Mouse (Mus musculus): ENCODE data around the gene Gucd1.
"Not testable (repeated sequence)": the region's sequence is repeated elsewhere in the genome, so short reads cannot be mapped to it uniquely, and the experiment has no call there.

Gene Gucd1

DNA sequence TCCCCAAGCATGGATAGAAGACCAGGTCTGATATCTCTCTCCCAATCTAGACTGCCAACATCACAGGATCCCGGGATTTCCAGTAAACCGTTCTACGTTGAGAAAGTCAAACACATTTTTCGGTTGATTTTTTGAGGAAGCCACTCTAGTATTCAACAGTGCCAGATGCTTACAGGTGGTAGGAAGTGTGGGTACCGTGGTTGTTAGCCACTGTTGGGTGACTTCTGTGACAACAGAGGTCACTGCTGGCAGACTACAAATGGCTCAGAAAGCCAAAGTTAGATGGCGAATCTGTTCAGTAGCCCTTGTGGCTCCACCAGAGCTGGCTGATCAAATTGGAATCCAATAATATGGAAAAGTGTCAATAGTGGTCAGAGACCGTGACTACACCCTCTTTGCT, 14.1 kb downstream of the Gucd1 start:
- no peak for DNase-seq (ENCODE audit: low spot score)

DNA sequence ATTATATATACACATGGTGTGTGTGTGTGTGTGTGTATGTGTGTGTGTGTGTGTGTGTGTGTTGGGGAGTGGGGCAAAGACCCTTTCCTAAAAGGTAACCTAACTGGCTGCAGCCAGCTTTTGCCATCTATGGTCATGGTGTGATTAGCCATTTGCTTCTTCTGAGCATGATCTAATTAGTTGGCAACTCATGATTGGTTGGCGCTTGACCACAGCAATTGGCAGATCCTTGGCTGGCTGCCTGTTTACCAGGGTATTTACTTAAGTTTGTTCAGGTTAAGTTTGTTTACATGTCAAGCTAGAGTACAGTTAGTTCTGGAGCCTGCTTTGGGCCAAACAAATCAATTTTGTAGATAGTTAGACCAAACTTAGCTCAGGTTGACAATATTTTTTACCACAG, 16.1 kb downstream of the Gucd1 start:
- DNase-seq (ENCODE audit: low spot score), result no peak

DNA sequence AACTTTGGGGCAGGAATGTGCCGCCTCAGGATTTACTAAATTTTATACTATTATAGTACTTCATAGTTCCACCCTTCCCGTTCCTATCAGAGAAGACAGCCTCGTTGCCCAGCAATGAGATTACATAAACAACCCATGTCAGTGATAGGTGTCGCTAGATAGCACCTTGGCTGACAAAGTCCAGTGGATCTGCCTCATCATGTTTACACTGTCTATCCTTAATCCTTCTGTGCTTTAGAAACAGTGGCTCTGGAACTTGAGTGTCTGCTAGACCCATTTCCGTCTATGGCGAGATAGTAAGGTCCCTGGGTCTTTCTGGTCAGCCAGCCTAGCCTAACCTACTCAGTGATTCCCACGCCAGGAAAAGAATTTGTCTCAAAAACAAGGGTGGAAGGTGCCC, 17.4 kb downstream of the Gucd1 start:
- peak; percentile 34 for DNase-seq (ENCODE audit: low spot score)

DNA sequence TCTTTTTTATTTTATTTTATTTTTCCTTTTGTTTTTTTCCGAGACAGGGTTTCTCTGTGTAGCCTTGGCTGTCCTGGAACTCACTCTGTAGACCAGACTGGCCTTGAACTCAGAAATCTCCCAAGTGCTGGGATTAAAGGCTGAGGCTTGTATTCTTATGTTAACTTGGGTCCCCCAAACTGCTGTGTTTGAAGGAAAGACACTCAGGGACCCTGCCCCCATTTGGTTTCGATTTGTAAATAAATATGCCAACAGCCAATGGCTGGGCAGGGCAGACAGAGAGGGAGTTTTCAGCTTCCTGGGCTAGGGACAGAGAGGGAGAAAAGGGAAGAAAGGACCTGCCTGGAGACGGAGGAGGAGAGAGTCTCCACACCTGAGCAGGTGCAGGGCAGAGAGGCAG, 18.0 kb downstream of the Gucd1 start:
- DNase-seq (ENCODE audit: low spot score), result no peak

DNA sequence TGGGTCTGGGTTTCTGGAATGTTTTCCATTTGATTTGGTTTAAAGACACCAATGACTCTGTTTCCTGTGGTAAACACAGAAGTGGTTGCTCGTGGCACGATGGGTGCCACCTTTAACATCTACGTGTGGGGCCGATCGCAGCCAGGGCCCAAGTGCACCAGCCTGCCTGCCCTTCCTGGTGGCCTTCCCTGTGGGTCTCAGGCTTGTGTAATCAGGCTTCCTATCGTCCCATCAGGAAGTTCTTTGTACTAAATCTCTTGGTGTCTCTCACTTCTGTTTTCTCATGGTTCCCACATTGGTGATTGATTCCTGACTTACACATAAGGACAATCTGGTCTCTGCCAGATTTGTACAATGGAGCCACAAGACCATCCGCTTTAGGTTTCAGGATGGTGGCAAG, 18.6 kb downstream of the Gucd1 start:
- not testable (repeated sequence) for DNase-seq (ENCODE audit: low spot score)

DNA sequence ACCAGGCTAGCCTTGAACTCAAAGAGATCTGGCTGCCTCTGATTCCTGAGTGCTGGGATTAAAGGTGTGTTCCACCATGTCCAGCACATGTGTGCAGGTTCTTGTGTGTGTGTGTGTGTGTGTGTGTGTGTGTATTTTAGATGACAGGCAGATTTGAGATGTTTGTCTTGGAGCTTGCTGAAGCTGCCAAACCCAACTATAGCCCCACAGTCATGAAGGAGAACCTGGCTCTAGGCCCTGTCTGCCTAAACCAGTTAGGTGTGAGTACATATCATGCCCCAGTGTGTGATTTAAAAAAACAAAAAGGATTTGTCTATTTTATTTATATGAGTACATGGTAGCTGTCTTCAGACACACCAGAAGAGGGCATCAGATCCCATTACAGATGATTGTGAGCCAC, 21.9 kb downstream of the Gucd1 start:
- no peak for DNase-seq (ENCODE audit: low spot score)

DNA sequence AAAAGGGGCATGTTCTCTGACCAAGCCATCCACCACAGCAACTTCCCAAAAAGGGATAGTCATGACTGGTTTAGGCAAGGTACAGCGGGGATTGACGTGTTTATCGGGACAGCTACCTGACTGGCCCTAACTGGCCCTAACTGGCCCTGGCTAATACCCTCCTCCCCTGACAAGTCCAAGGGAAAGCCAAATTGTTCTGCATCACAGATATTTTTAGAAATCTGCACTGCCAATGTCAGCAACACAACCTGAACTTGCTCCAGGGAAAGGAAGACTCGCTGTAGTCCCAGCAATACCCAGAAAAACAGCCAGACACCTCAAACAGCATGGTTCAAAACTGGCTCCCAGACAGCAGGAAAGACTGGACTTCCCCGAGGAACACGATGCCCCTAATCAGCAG, 22.5 kb downstream of the Gucd1 start:
- DNase-seq (ENCODE audit: low spot score), result no peak

DNA sequence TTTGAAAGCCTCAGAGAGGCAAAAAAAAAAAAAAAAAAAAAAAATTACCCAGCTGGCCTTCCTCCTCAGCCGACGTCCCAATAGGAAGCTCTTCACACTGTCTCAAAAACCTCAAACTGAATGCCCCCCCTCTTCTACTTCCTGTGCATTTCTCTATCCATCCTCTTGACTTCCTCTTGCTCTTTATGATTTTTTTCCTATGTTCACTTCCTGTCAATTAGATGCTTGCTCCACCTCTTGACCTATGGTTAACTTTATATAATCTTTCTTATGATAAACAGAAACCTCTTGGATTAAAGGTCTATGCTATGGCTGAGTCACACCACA, 25.9 kb downstream of the Gucd1 start:
- no peak for DNase-seq (ENCODE audit: low spot score)

DNA sequence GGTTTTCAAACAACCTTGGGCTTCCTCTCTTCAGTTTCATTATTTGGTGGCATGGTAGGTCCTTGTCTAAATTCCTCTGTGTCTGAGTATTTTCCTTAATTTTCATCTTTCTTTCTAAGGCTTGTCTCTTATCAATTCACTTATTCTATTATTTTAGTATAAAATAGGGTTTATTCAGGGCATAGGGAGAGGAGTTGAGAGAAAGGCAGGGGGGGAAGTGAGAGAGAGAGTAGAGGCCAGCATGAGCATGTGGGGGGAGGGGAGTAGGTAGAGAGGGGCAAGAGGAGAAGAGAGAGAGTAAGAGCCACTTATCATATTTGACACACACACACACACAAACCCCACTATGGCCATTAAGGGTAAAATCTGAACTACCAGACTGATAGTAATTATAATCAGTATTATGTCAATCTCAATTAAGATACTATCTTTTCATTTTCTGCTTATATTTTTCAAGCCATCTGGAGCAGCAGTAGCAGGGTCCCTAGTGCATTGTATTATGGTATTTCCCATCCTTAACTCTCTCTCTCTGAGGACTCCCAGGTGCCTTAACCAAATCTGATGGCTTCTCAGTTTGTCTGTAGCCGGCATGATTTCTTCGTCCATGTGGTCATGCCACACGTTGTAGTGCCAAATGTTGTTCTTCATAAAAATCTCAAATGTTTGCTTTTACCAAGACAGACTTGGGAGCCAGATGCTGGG, 26.4 kb downstream of the Gucd1 start:
- no peak for DNase-seq (ENCODE audit: low spot score)

DNA sequence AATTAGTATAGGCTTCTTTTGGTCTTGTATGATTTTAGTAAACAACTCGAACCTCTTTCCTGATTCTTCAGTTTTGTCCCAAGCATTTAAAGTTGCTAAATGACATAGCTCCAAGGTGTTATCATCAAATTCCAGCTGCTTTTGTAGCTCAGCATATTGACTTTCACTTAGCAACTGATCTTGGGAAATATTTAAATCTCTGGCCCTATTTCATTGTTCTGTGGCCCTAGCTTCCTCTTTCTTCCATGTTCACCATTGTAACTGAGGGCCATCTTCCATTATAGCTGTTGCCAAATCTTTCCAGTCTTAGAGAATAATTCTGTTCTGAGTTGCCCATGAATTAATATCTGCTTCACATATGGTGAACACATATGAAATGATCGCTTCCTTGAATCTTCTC, 27.0 kb downstream of the Gucd1 start:
- no peak for DNase-seq (ENCODE audit: low spot score)

DNA sequence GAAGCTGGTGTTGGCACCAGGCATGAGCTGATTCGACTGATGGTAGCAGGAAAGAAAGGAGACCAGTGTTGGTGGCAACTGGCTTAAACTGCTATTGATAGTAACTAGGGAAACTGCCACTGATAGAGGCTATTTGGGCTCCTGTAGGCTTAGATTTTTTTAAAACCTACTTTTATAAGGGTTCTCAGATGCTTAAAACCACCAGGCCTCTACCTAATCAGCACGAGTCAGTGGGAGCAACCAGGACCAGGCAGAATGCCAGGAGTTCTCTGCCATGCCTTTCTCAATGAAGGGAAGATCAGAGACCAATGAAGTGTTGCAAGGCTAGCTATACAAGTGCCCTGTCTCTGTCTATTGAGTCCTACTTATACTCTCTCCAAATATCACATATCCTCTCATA, 28.2 kb downstream of the Gucd1 start:
- no peak for DNase-seq (ENCODE audit: low spot score)

DNA sequence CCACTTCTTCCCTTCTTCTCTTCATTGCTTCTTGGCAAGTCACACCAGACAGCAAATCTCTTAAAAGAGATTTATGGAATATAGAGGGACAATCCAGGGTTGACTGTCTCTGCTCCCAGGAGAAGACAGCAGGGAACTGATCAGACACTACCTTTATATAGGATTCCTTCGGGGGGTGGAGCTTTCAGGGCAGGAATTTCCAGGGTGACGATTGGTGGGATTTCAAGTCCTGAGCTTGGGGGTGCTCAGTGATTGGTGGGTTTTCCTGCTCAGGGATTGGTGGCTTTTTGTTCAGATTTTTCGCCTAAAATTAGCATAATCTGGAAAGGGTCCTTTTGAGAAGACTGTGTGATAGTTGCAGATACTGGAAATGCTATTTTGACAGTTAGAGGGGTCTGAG, 30.6 kb downstream of the Gucd1 start:
- no peak for DNase-seq (ENCODE audit: low spot score)

DNA sequence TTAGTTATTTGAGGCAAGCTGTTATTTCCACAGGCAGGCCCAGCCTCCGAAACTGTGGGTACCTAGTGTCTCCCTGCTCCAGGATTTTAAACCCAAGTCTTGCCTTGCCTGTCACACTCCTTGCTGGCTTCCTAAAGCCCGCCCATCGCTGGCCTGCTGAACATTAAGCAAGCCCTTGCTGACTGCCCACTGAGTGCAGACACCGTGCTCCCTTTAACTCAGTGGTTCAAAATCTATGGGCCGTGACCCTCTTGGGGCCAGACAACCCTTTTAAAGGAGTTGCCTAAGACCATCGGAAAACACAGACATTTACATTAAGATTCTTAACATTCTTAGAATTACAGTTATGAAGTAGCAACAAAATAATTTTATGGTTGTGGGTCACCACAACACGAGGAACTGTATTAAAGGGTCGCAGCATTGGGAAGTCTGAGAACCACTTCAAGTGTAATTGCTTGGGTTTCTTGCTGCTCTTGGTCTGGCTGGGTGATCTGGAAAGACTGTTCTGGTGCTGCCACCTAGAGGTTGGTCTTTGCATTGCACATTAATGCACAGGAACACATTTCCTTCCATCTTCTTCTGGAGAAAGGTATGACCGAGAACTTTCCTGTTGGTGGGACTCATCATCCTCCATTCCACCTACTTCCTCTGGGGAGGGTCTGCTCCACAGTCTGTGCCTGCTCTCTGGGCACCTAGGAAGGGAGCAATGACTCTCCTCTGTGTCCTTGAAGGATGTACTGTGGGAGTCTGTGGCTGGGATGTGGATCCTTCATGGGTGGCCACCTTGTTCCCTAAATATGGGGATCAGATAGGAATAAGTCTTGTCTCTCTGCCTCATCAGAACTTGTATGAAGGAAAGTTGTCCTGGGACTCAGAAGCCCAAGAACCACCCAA, 31.4 kb downstream of the Gucd1 start:
- DNase-seq (ENCODE audit: low spot score), result peak; percentile 63

DNA sequence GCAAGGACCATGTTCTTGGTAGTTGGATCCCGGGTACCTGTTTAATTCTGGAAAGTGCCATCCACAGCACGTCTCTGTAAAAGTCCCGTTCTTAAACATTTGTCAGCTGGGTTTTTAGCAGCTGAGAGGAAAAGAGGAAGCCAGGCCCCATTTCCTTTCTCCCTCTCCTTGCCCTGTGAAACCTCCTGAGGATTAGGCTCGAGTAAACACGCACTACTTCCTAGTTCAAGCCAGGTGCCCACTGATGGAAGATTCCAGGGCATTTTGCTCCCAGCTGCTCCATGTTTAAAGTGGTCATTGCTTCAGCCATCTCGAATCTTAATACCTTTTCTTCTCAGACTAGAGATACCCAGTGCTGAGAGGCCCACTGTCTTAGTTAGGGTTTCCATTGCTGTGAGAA, 33.0 kb downstream of the Gucd1 start:
- DNase-seq (ENCODE audit: low spot score), result no peak

DNA sequence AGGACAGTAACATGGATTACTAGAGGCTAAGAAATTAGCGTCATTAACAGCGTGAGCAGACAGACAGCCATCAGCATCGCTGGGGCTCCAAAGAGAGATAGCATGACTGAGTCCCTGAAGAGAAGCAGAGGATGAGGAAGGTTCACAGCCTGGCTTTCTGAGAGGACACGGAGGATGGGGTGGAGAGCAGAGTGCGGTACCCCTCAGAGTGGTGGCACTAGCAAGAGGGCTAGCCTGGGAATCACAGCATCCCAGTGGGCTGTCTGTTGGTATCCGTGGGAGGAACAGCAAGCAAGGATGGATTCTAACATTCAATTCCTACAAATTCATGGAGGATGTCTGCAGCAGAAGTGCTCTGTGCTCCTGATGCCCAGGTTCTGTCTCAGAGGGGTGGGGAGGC, 33.7 kb downstream of the Gucd1 start:
- DNase-seq (ENCODE audit: low spot score), result no peak

DNA sequence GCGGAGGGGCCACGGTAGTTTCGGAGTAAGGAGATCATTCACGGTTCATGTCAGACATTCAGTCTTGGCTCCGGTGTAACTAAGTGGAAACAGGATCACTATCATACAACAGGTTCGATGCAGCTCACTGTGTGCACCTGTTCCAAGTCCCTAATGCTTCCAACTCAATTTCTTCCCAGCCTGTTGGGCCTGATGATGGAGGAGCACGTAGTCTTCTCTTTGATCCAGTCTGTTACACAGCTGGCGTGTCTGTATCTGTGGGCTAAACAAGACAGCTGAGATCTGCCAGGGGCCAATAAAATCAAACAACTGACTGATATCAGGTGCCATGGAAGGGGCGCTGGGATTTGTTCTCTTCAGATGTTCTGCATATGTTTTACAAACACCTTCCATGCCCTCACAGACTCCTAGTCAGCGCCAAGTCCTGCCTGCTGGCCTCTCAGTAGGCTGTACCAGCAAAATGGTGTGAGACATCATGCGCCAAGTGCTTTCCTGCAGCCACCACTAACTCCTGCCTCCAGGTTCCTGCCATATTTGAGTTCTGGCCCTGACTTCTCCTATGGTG, 34.8 kb downstream of the Gucd1 start:
- DNase-seq (ENCODE audit: low spot score), result no peak

DNA sequence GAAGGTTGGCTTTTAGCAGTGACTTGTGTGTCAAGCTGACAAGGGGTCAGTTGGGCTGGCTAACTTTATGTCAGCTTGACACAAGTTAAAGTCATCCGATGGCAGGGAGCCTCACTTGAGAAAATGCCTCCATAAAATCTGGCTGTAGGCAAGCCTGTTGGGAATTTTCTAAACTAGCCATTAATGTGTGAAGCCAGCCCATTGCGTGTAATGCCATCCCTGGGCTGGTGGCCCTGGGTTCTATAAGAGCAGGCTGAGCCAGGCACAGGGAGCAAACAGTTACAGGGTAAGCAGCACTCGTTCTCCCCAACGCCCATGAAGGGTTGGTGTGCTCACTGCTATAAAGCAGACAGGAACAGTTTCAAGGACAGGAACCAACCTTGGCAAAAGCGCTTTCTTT, 35.5 kb downstream of the Gucd1 start:
- no peak for DNase-seq (ENCODE audit: low spot score)

DNA sequence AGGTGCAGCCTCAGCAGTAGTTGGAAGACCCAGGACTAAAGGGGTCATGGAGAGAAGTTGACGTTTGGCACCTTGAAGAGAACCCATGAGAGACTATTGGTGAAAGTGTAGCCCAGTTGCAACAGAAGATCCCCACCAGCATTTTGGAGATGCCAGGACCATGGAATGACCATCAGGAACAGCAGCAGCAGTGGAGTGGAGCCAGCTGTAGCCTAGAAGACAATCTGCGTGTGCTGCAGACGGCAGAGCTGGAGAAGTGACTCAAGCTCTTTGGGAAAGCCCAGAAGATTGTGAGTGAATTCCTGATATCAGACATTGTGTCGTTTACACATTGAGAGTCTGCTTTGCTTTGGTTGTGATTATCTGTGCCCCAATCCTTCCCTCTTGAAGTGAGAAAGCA, 36.1 kb downstream of the Gucd1 start:
- no peak for DNase-seq (ENCODE audit: low spot score)

DNA sequence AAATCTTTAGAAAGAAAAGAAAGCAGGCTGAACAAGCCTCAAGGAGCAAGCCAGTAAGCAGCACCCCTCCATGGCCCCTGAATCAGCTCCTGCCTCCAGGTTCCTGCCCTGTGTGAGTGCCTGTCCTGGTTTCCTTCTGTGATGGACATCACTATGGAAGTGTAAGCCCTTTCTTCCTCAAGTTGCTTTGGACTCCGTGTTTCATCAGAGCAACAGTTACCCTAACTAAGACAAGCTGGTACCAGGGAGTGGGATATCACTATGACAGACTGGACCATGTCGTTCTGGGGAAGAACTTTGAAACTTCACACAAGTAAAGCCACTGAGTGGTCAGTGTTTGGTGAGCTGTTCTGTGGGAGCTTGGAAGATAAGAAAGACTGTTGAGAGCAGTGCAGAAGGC, 37.8 kb downstream of the Gucd1 start:
- DNase-seq (ENCODE audit: low spot score), result no peak

DNA sequence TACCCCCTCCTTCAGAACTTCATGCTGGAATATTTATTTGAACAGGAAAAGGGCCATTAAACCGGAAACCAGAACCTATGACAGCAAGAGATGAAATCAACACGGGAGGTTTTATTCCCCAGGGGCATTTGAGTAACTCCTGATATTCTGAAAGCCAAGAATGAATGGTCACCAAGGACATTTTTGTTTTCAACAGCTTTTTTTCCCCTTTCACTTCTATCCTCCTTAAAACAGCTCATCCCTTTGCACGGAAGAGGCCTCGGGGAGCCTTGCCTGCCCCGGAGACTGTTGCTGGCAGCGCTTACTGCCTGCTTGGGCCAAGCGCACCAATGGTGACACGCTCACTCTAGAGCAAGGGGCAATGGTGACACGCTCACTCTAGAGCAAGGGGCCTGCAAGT, 40.7 kb downstream of the Gucd1 start:
- no peak for DNase-seq (ENCODE audit: low spot score)

DNA sequence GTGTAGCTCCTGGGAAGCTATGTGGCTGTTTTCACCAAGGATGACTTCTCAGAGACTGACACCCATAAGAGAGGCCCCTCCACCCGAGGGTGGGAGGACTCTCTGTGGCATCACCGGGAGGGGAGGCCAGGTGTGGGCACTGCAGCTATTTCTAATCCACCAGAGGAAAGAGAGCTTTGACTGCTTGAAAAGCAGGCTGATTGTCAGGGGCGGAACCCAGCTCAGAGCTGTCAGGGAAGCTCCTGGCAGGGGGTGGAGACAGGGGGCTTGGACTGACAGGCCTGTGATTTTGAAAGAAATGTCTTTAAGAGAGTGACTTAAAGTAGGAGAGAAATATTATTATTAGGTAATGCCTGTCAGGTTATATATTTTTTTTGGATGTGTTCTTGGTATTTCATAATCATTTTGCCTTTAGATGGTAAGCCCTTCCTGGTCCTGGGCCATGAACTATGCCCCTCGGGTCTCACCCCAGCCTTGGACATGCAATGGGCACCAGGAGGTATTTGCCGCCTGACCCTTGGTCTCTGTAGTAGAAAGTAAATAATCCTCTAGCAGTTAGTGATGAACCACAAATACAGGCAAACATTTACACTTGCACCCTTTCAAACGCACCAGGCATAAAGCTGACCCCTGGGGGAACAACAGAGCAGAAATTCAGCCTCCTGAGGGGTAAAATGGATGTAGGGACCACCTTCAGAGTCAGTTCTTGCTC, 42.5 kb downstream of the Gucd1 start:
- not testable (repeated sequence) for DNase-seq (ENCODE audit: low spot score)

DNA sequence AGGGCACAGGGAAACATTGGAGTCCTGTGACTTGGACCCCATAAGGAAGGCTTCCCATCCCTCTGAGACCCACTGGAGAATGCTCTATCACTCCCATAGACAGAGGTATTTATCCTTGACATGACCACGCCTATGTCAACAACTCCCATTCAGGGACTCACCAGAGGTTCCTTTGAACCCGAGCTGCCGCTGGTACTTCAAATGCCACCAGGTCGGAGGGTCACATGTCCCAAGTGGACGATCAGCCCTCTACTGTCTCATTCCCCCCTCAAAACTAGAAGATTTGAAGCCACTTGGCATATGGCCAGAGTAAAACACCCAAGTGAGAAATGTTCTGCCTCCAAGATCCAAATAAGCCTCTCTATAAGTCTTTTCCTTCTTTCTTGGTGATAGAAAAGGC, 43.2 kb downstream of the Gucd1 start:
- DNase-seq (ENCODE audit: low spot score), result no peak

DNA sequence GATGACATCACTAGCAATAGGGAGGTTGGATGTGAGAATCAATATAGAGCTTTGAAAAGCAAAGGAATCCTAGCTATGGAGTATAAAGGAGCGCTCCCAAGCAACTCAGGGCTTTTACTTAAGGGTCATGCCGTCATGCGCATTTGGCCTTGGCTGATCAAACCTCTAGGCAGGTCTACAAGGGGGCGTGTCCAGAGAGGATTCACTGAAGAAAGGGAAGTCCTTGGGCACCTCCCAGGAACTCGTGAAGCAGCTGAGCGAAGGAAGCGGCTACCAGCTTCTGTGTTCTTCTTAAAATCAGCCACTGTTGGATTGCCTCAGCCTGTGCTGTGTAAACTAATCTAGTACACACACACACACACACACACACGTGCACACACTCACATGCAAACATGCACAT, 44.4 kb downstream of the Gucd1 start:
- no peak for DNase-seq (ENCODE audit: low spot score)

Measured in c-Kit-positive CD71-positive TER-119-positive erythroid progenitor cells, embryonic 14.5 days (primary cell).